Mouse (Mus musculus) kidney, postnatal 0 days (tissue): ENCODE measurements around the gene Gm12830. TPM values are rescaled to one million over a fixed set of nuclear protein-coding genes. Genes with fewer than 3 reads are reported as not detected.
A peak's percentile ranks its signal among the peaks of the same experiment; 100 is the strongest.

Source experiments
- ATAC-seq: fragments of 200-750 bp; cut with Nextera tagmentation; replicated peaks from 2 replicates; pipeline ENCODE4 v1.8.0; 2017; ENCODE audit warnings: low read depth, moderate number of reproducible peaks, moderate TSS enrichment, moderate library complexity; ENCODE audit not compliant: low FRiP score
- DNase-seq: peaks from one replicate; pipeline ENCODE4 v3.0.0-alpha.2; 2016; ENCODE audit warnings: low spot score
- H3K27ac ChIP-seq: fragments of 300-500 bp; sonication (generic); 2 replicates; pipeline ENCODE4 v1.5.1; 2014; ENCODE audit warnings: mild to moderate bottlenecking
- H3K27me3 ChIP-seq: fragments of 300-500 bp; sonication (generic); 2 replicates; pipeline ENCODE4 v1.6.1; 2014; ENCODE audit warnings: low read length, mixed read lengths; ENCODE audit not compliant: insufficient read depth
- H3K36me3 ChIP-seq: fragments of 300-500 bp; sonication (generic); 2 replicates; pipeline ENCODE4 v1.6.1; 2014; ENCODE audit warnings: low read length, mixed read lengths; ENCODE audit not compliant: insufficient read depth
- H3K4me1 ChIP-seq: fragments of 300-500 bp; sonication (generic); replicated peaks from 2 replicates; pipeline ENCODE4 v1.6.1; 2014; ENCODE audit warnings: antibody characterized with exemption, low read length, mixed read lengths; ENCODE audit not compliant: insufficient read depth
- H3K4me2 ChIP-seq: fragments of 300-500 bp; sonication (generic); 2 replicates; pipeline ENCODE4 v1.6.1; 2014; ENCODE audit warnings: mild to moderate bottlenecking, low read length, moderate library complexity, mixed read lengths
- H3K4me3 ChIP-seq: fragments of 300-500 bp; sonication (generic); replicated peaks from 2 replicates; pipeline ENCODE4 v1.5.1; 2014; ENCODE audit warnings: low read depth, low read length
- H3K9ac ChIP-seq: fragments of 300-500 bp; sonication (generic); 2 replicates; pipeline ENCODE4 v1.6.1; 2014; ENCODE audit warnings: low read depth, low read length
- H3K9me3 ChIP-seq: fragments of 300-500 bp; sonication (generic); replicated peaks from 2 replicates; pipeline ENCODE4 v1.6.1; 2016; ENCODE audit warnings: low read length, inconsistent platforms, mixed read lengths
- CTCF ChIP-seq: IDR thresholded peaks from 2 replicates; pipeline ENCODE4 v1.5.1; 2016; ENCODE audit warnings: antibody characterized with exemption, low read depth, mild to moderate bottlenecking, moderate library complexity
- WGBS: fragments of 180-500 bp; shearing (Covaris S2); extraction: QIAGEN DNeasy Blood & Tissue Kit; methylation state at CpG from one replicate; pipeline ENCODE4 v1.1.7; 2014; 5-methylcytosine and 5-hydroxymethylcytosine counted together
- polyA plus RNA-seq: library from polyadenylated mRNA; unstranded; fragments of >200 nt; fragmentation: Nextera tagmentation; extraction: Ambion mirVana; gene quantifications from 2 replicates; pipeline ENCODE4 v1.2.1, GENCODE M21; 2015

Gene Gm12830
- polyA plus RNA-seq, 1 experiment from 2014 or later = 0.07 TPM

DNA sequence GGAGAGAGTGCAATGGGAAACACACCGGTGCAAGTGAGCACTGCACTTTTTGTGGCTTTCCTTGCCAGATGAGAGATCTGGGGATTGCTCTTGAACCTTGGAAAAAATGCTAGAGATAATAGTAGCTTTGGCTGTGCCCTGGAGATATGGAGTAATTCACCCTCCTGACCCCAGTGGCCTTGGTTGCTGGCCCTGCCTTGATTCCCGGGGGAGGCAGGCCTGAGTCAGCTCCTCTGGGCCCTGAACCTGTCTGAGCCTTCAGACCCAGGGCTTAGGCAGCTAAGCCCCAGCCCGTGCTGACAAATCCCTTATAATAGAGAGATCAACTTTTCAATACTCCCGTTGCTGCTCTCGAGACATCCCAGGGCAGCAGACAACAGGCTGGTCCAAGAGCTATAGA is 36.9 kb downstream of the Gm12830 start:
- Histone ChIP-seq H3K4me1 (no peaks in the 10 kb centered on the region), H3K27me3 (no peaks in the 10 kb centered on the region), H3K27ac (no peak overlapping the region), H3K4me3 (no peak overlapping the region), H3K36me3 (no peaks in the 10 kb centered on the region), H3K9me3 (no peaks in the 10 kb centered on the region), H3K9ac (no peak overlapping the region), H3K4me2 (no peak overlapping the region)
- no peak for TF ChIP-seq CTCF
- 40% methylated on average over 5 of the region's 5 CpGs for WGBS
- DNase-seq (no peak), ATAC-seq (no peak)

DNA sequence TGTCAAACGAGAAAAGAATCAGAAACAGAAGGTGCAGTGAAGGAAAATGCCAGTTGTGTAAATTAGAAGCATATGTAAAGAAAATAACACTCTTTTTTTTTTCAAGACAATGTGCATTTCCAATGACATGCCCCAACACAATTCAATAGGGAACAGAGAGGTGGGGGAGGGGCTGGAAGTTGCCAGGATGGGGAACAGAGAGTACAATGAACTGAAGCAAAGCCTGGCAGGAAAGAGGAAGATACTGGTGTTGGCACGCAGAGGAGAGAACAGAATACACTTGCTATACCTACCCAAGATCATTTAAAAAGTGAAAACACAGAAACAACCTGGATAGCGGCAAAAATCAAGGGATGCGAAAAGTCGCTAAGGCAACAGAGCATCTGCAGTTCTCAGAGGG is 41.6 kb downstream of the Gm12830 start:
- H3K27me3 ChIP-seq = no peaks in the 10 kb centered on the region
- H3K36me3 ChIP-seq = no peaks in the 10 kb centered on the region
- no peak overlapping the region for H3K9ac ChIP-seq
- H3K27ac ChIP-seq = no peak overlapping the region
- TF ChIP-seq CTCF = no peak
- no peaks in the 10 kb centered on the region for H3K9me3 ChIP-seq
- H3K4me2 ChIP-seq = no peak overlapping the region
- no peak overlapping the region for H3K4me3 ChIP-seq
- WGBS = 89% methylated on average over 5 of the region's 5 CpGs
- H3K4me1 ChIP-seq = no peaks in the 10 kb centered on the region
- DNase-seq = no peak
- no peak for ATAC-seq

DNA sequence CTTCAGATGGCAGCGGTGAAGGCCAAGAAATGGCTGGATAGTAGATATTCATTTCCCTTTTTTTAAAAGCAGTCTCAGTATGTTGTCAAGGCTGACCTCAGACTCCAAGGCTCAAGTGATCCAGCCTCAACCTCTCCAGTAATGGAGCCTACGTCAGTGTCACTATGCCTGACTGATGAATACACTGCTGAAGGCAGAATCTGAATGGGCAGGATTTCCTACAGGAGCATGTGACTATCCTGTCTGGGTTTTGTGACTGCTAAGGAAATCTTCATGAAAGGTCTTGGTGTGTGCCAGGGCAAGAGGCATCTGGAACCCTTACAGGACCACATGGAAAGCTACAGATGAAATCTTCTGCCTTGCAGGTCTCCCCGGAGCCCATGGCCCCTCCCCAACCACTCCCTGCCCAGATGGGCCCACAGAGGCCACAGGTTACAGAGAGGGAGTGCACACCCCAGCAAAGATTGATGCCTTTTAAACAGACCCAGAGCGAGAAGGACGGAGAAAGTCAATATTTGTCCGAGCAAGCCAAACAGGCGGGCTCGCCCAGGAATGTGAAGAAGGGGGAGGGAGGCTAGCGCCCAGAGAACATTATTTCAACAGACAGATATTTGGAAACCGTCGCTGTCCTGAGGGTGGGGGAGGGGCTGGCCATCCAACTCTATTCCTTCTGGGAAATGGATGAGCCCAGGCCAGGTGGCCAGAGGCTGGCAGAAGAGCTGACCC is 48.4 kb downstream of the Gm12830 start:
- WGBS = 16% methylated on average over 11 of the region's 11 CpGs

DNA sequence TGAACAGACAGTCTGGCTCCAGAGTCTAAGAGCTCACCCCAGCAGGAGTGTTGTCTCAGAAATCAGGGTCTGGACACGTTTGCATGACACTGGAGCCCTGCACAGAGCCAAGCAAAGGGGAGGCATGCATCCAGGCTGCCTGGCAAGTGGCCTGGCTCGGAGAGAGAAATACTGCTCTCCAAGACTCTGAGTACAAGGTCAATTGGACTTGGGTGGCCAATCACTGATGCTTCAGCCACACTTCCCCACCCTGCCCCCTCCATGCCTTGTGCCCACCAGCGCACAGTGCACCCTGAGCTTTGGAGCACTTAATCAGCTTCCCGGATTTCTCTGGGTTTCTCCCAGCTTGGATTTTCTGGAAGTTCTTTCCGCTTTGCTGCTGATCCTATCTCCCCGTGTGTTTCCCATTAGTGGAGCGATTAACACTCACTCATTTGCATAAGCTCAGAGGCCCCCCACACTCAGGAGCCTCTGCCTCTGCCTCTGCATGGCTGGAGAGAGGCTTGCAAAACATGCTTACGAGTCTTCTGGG is 55.0 kb downstream of the Gm12830 start:
- Histone ChIP-seq H3K36me3 (no peaks in the 10 kb centered on the region), H3K9me3 (no peaks in the 10 kb centered on the region), H3K27me3 (no peaks in the 10 kb centered on the region), H3K4me2 (no peak overlapping the region), H3K9ac (no peak overlapping the region), H3K4me1 (no peaks in the 10 kb centered on the region), H3K4me3 (no peak overlapping the region), H3K27ac (no peak overlapping the region)
- no peak for TF ChIP-seq CTCF
- ATAC-seq = no peak
- peak; percentile 18 for DNase-seq
- 19% methylated on average over 8 of the region's 8 CpGs for WGBS

More for the DNA sequence above, 48.4 kb downstream of the Gm12830 start:
- H3K9me3 ChIP-seq = no peaks in the 10 kb centered on the region
- no peaks in the 10 kb centered on the region for H3K4me1 ChIP-seq
- H3K36me3 ChIP-seq = no peaks in the 10 kb centered on the region
- H3K27me3 ChIP-seq = no peaks in the 10 kb centered on the region
- no peak for TF ChIP-seq CTCF
- peak; percentile 81 for DNase-seq
- peak; percentile 71 for ATAC-seq
- H3K9ac ChIP-seq = no peak overlapping the region
- H3K4me2 ChIP-seq = no peak overlapping the region
- no peak overlapping the region for H3K4me3 ChIP-seq
- no peak overlapping the region for H3K27ac ChIP-seq

DNA sequence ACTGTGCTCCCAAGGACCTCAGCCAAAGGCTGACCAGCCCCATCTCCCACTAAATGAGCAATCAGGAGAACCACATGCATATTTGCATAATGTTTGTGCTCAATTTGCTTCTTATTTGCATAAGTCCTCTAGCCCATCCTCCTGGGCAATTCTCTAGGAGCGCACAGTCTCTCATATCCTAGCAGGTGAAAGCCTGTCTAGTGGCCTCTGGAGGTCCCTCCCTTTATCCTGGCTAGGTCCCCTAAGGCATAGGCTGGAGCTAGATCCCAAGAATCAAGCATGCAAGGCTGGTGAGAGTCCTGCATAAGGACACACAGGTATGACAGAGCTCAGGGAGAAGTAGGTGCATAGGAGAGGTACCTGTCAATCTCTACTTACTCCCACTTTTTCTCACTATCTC is 60.7 kb downstream of the Gm12830 start:
- Histone ChIP-seq H3K4me1 (no peaks in the 10 kb centered on the region), H3K4me3 (no peak overlapping the region), H3K4me2 (no peak overlapping the region), H3K27ac (no peak overlapping the region), H3K9me3 (no peaks in the 10 kb centered on the region), H3K36me3 (no peaks in the 10 kb centered on the region), H3K27me3 (no peaks in the 10 kb centered on the region), H3K9ac (no peak overlapping the region)
- ATAC-seq (no peak), DNase-seq (no peak)
- WGBS = 90% methylated on average over 1 of the region's 1 CpGs
- TF ChIP-seq CTCF = no peak

DNA sequence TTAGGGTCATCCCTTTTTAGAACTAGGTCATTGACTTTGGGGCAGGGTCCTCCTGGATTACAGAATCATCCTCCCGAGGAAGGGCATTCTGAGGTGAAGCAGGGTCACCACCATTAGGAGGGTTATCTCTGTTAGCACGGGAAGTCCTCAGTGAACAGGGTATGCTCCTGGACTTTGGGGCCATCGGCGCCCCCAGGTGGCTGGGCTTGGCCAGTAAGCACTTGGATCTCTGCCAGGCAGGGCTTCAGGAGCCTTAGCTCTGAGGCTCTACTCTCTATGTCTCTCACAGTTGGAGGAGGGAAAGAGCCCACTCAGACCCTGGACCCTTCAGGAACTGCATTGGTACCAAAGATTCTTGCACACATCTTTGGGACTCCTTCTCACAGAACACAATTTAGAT is 76.3 kb downstream of the Gm12830 start:
- ATAC-seq (peak; percentile 57; the same call in 1 of the 2 replicates), DNase-seq (no peak)
- Histone ChIP-seq H3K36me3 (no peaks in the 10 kb centered on the region), H3K27ac (no peak overlapping the region), H3K4me2 (no peak overlapping the region), H3K4me1 (no peaks in the 10 kb centered on the region), H3K9me3 (no peaks in the 10 kb centered on the region), H3K4me3 (no peak overlapping the region), H3K9ac (no peak overlapping the region), H3K27me3 (peaks cover 19% of the 10 kb centered on the region)
- 16% methylated on average over 4 of the region's 4 CpGs for WGBS
- peak; percentile 60 for TF ChIP-seq CTCF
